In the genomic region with DNA sequence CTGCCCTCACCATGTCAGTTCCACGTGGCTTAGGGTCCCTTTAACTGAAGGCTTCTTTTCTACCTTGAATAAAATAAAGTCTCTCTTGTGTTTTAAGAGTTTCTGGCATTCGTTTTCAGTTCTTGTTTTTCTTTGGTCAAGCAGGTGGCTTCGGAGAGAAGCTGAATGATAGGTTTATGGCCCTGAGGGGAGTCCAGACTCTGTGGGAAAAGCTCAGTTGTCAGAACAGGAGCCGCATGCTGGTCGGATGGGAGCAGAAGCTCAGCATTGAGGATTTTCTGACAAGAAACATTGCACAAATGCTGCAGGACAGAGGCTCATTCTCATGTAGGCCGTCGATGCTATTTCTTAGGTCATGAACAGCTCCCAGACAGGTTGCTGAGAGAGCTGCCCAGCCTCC, we compare ENCODE assay signal across 24 mouse cellular contexts.
DNase-seq lines count a peak whose midpoint lies in the region; ATAC-seq and TF ChIP-seq lines count a peak whose summit lies in the region.
"Had no signal": no experiment of that assay in that cellular context is flagged by ENCODE, and none has a peak within 500 bp of the region (broad histone marks: within the 10 kb centered on the region; RNA-seq: fewer than 3 reads in every experiment).

No protein-coding gene starts in this region.

- H3K4me2 ChIP-seq in kidney, embryonic 15.5 days = no peak overlapping the region
- H3K4me2 ChIP-seq in kidney, postnatal 0 days (ENCODE audit: low read length) = no peak overlapping the region
- H3K4me2 ChIP-seq: embryonic facial prominence, embryonic 12.5 days; forebrain, embryonic 13.5 days; forebrain, embryonic 15.5 days had no signal

- no peak overlapping the region for H3K9ac ChIP-seq in kidney, embryonic 15.5 days
- no peak overlapping the region for H3K9ac ChIP-seq in kidney, postnatal 0 days (ENCODE audit: low read depth, low read length)
- H3K9ac ChIP-seq: embryonic facial prominence, embryonic 12.5 days; forebrain, embryonic 13.5 days; forebrain, embryonic 15.5 days had no signal

- no peak overlapping the region for H3K4me3 ChIP-seq in kidney, embryonic 15.5 days (replicated peaks)
- no peak overlapping the region for H3K4me3 ChIP-seq in kidney, postnatal 0 days (replicated peaks; ENCODE audit: low read depth, low read length)
- H3K4me3 ChIP-seq in kidney, adult 2 months (ENCODE audit: insufficient read depth, low read depth, low read length) = no peak overlapping the region
- H3K4me3 ChIP-seq: embryonic facial prominence, embryonic 10.5 days; embryonic facial prominence, embryonic 12.5 days; forebrain, embryonic 13.5 days; forebrain, embryonic 15.5 days had no signal

- WGBS in kidney, embryonic 15.5 days = 22% methylated on average over 7 of the region's 7 CpGs
- 22% methylated on average over 7 of the region's 7 CpGs for WGBS in kidney, postnatal 0 days
- WGBS in kidney, adult 2 months = 36% methylated on average over 7 of the region's 7 CpGs

- peak; percentile 54; the same call in 1 of the 2 replicates for ATAC-seq in kidney, embryonic 15.5 days (replicated peaks; ENCODE audit: low FRiP score)
- no peak for ATAC-seq in kidney, postnatal 0 days (replicated peaks; ENCODE audit: low FRiP score, low read depth)
- ATAC-seq: activated CD4-positive, CD25-positive, alpha-beta regulatory T cell, adult 4 months; CD4-positive, CD25-positive, alpha-beta regulatory T cell, adult 4 months; forebrain, embryonic 13.5 days; forebrain, embryonic 15.5 days; Patski had no signal

- intact Hi-C loops in heart, postnatal 25 days (cut with DNase I) = no loop called here

- no peak for TF ChIP-seq POLR2A in kidney, adult 2 months (IDR thresholded peaks at IDR 0.05; ENCODE audit: low read depth, low read length)

- peaks cover 13% of the 10 kb centered on the region; the same call in 1 of the 2 replicates for H3K27me3 ChIP-seq in kidney, embryonic 15.5 days
- H3K27me3 ChIP-seq in kidney, postnatal 0 days (ENCODE audit: insufficient read depth, low read length) = no peaks in the 10 kb centered on the region
- no peaks in the 10 kb centered on the region for H3K27me3 ChIP-seq in kidney, adult 2 months (replicated peaks; ENCODE audit: control insufficient read depth, insufficient read depth, low read length)
- H3K27me3 ChIP-seq: CH12.LX; forebrain, embryonic 13.5 days; forebrain, embryonic 15.5 days had no signal

- DNase-seq in heart, adult 11 months = peak; percentile 42
- DNase-seq in heart, postnatal 25 days (ENCODE audit: low spot score) = no peak
- DNase-seq in kidney, adult 9 months = no peak
- DNase-seq in kidney, postnatal 0 days (ENCODE audit: low spot score) = peak; percentile 54
- no peak for DNase-seq in kidney, adult 2 months
- DNase-seq: adrenal gland, adult 8-10 months; adrenal gland, postnatal 14 days; adrenal gland, postnatal 36 days; B cell, adult 2 months; cerebellum, adult 11-12 months; cerebellum, adult 2 months; cerebellum, adult 9-10 months; cerebellum, postnatal 10 days; cerebellum, postnatal 25 days had no signal

- no peak for TF ChIP-seq CTCF in kidney, postnatal 0 days (IDR thresholded peaks at IDR 0.05; ENCODE audit: low read depth)
- no peak for TF ChIP-seq CTCF in kidney, adult 2 months (conservative IDR thresholded peaks at IDR 0.05; ENCODE audit: insufficient read depth, insufficient read length, low read depth, low read length)

- peaks cover 5% of the 10 kb centered on the region for H3K4me1 ChIP-seq in kidney, embryonic 15.5 days
- no peaks in the 10 kb centered on the region for H3K4me1 ChIP-seq in kidney, postnatal 0 days (replicated peaks; ENCODE audit: insufficient read depth, low read length)
- H3K4me1 ChIP-seq in kidney, adult 2 months (ENCODE audit: control insufficient read depth, insufficient read depth, low read length) = no peaks in the 10 kb centered on the region
- H3K4me1 ChIP-seq: embryonic facial prominence, embryonic 12.5 days had no signal

- H3K36me3 ChIP-seq in kidney, embryonic 15.5 days = no peaks in the 10 kb centered on the region
- no peaks in the 10 kb centered on the region for H3K36me3 ChIP-seq in kidney, postnatal 0 days (ENCODE audit: insufficient read depth, low read length)
- H3K36me3 ChIP-seq in kidney, adult 2 months (ENCODE audit: control insufficient read depth, insufficient read depth, low read length) = no peaks in the 10 kb centered on the region
- H3K36me3 ChIP-seq: embryonic facial prominence, embryonic 10.5 days; embryonic facial prominence, embryonic 12.5 days; forebrain, embryonic 15.5 days; G1E had no signal

- H3K27ac ChIP-seq in kidney, embryonic 15.5 days = no peak overlapping the region
- no peak overlapping the region for H3K27ac ChIP-seq in kidney, postnatal 0 days
- H3K27ac ChIP-seq in kidney, adult 2 months (ENCODE audit: insufficient read depth, low read depth, low read length) = no peak overlapping the region
- H3K27ac ChIP-seq: embryonic facial prominence, embryonic 10.5 days; embryonic facial prominence, embryonic 12.5 days; forebrain, embryonic 13.5 days; forebrain, embryonic 15.5 days had no signal

- H3K9me3 ChIP-seq in kidney, embryonic 15.5 days (replicated peaks) = no peaks in the 10 kb centered on the region
- no peaks in the 10 kb centered on the region for H3K9me3 ChIP-seq in kidney, postnatal 0 days (replicated peaks; ENCODE audit: low read length)
- H3K9me3 ChIP-seq: embryonic facial prominence, embryonic 10.5 days; embryonic facial prominence, embryonic 12.5 days; forebrain, embryonic 15.5 days had no signal

Comparison
In these comparisons a context has a peak if more than half of its experiments do, and no peak if none do; other contexts are left out.
1. DNase-seq: peak in heart, adult 11 months (single experiment) and kidney, postnatal 0 days (single experiment); none in heart, postnatal 25 days (single experiment), kidney, adult 9 months (single experiment) and kidney, adult 2 months (single experiment).